Mouse (Mus musculus) kidney, postnatal 0 days (tissue): ENCODE results near the gene Psmb11. TPM values are rescaled to one million over a fixed set of nuclear protein-coding genes. Genes with fewer than 3 reads are reported as not detected.

Experiments
- ATAC-seq: fragments of 200-750 bp; cut with Nextera tagmentation; replicated peaks from 2 replicates; pipeline ENCODE4 v1.8.0; 2017; ENCODE audit warnings: low read depth, moderate number of reproducible peaks, moderate TSS enrichment, moderate library complexity; ENCODE audit not compliant: low FRiP score
- DNase-seq: peaks from one replicate; pipeline ENCODE4 v3.0.0-alpha.2; 2016; ENCODE audit warnings: low spot score
- H3K27ac ChIP-seq: fragments of 300-500 bp; sonication (generic); 2 replicates; pipeline ENCODE4 v1.5.1; 2014; ENCODE audit warnings: mild to moderate bottlenecking
- H3K27me3 ChIP-seq: fragments of 300-500 bp; sonication (generic); 2 replicates; pipeline ENCODE4 v1.6.1; 2014; ENCODE audit warnings: low read length, mixed read lengths; ENCODE audit not compliant: insufficient read depth
- H3K36me3 ChIP-seq: fragments of 300-500 bp; sonication (generic); 2 replicates; pipeline ENCODE4 v1.6.1; 2014; ENCODE audit warnings: low read length, mixed read lengths; ENCODE audit not compliant: insufficient read depth
- H3K4me1 ChIP-seq: fragments of 300-500 bp; sonication (generic); replicated peaks from 2 replicates; pipeline ENCODE4 v1.6.1; 2014; ENCODE audit warnings: antibody characterized with exemption, low read length, mixed read lengths; ENCODE audit not compliant: insufficient read depth
- H3K4me2 ChIP-seq: fragments of 300-500 bp; sonication (generic); 2 replicates; pipeline ENCODE4 v1.6.1; 2014; ENCODE audit warnings: mild to moderate bottlenecking, low read length, moderate library complexity, mixed read lengths
- H3K4me3 ChIP-seq: fragments of 300-500 bp; sonication (generic); replicated peaks from 2 replicates; pipeline ENCODE4 v1.5.1; 2014; ENCODE audit warnings: low read depth, low read length
- H3K9ac ChIP-seq: fragments of 300-500 bp; sonication (generic); 2 replicates; pipeline ENCODE4 v1.6.1; 2014; ENCODE audit warnings: low read depth, low read length
- H3K9me3 ChIP-seq: fragments of 300-500 bp; sonication (generic); replicated peaks from 2 replicates; pipeline ENCODE4 v1.6.1; 2016; ENCODE audit warnings: low read length, inconsistent platforms, mixed read lengths
- CTCF ChIP-seq: IDR thresholded peaks from 2 replicates; pipeline ENCODE4 v1.5.1; 2016; ENCODE audit warnings: antibody characterized with exemption, low read depth, mild to moderate bottlenecking, moderate library complexity
- WGBS: fragments of 180-500 bp; shearing (Covaris S2); extraction: QIAGEN DNeasy Blood & Tissue Kit; methylation state at CpG from one replicate; pipeline ENCODE4 v1.1.7; 2014; 5-methylcytosine and 5-hydroxymethylcytosine counted together
- polyA plus RNA-seq: library from polyadenylated mRNA; unstranded; fragments of >200 nt; fragmentation: Nextera tagmentation; extraction: Ambion mirVana; gene quantifications from 2 replicates; pipeline ENCODE4 v1.2.1, GENCODE M21; 2015

Psmb11 gene
- 0.13 TPM in 1 of 2 replicates, not detected in the other for polyA plus RNA-seq

- no peak for DNase-seq
These were observed at the start of gene Psmb11 for GRCm38 (mm10) chr14:54621133-54621532. TSS of gene Psmb11 (plus strand) at chr14:54621433.

GRCm38 (mm10) chr14:54572122-54572521 lies 49.1 kb upstream of the Psmb11 start:
- DNase-seq (no peak), ATAC-seq (no peak)
- H3K36me3 ChIP-seq = peaks cover 24% of the 10 kb centered on the region
- H3K27me3 ChIP-seq = no peaks in the 10 kb centered on the region
- peaks cover 35% of the 10 kb centered on the region for H3K4me1 ChIP-seq
- 0 out of 2 replicates have a peak overlapping the region, but pooled peaks have one; percentile 85 for H3K4me2 ChIP-seq
- no peaks in the 10 kb centered on the region for H3K9me3 ChIP-seq
- no peak for TF ChIP-seq CTCF
- peak overlapping the region; percentile 70 for H3K27ac ChIP-seq
- no peak overlapping the region for H3K4me3 ChIP-seq
- WGBS = 58% methylated on average over 4 of the region's 4 CpGs
- no peak overlapping the region for H3K9ac ChIP-seq

More at GRCm38 (mm10) chr14:54621133-54621532, at the start of gene Psmb11:
- Histone ChIP-seq H3K4me1 (no peaks in the 10 kb centered on the region), H3K27me3 (no peaks in the 10 kb centered on the region), H3K4me3 (no peak within 1 kb of the TSS), H3K9ac (no peak within 1 kb of the TSS), H3K36me3 (no peaks in the 10 kb centered on the region), H3K4me2 (no peak within 1 kb of the TSS), H3K9me3 (no peaks in the 10 kb centered on the region), H3K27ac (no peak within 1 kb of the TSS)
- TF ChIP-seq CTCF = no peak
- 81% methylated on average over 1 of the region's 1 CpGs for WGBS
- no peak for ATAC-seq

GRCm38 (mm10) chr14:54572790-54573736 lies 48.2 kb upstream of the Psmb11 start:
- peak; percentile 70 for ATAC-seq
- H3K4me2 ChIP-seq = peak overlapping the region; percentile 85
- peaks cover 17% of the 10 kb centered on the region for H3K36me3 ChIP-seq
- H3K27ac ChIP-seq = peak overlapping the region; percentile 73
- peaks cover 35% of the 10 kb centered on the region for H3K4me1 ChIP-seq
- H3K9ac ChIP-seq = peak overlapping the region; percentile 23; the same call in 1 of the 2 replicates
- peak; percentile 73 for DNase-seq
- peak overlapping the region; percentile 85 for H3K4me3 ChIP-seq
- TF ChIP-seq CTCF = no peak
- no peaks in the 10 kb centered on the region for H3K9me3 ChIP-seq
- WGBS = 19% methylated on average over 14 of the region's 14 CpGs
- H3K27me3 ChIP-seq = no peaks in the 10 kb centered on the region

- H3K9ac ChIP-seq = peak overlapping the region; percentile 54
- no peaks in the 10 kb centered on the region for H3K27me3 ChIP-seq
- no peak for TF ChIP-seq CTCF
- peak overlapping the region; percentile 85 for H3K4me3 ChIP-seq
- peak overlapping the region; percentile 85 for H3K4me2 ChIP-seq
- H3K27ac ChIP-seq = peak overlapping the region; percentile 94
- peaks cover 42% of the 10 kb centered on the region for H3K4me1 ChIP-seq
- peaks cover 9% of the 10 kb centered on the region; the same call in 1 of the 2 replicates for H3K36me3 ChIP-seq
- DNase-seq (no peak), ATAC-seq (no peak)
- 15% methylated on average over 4 of the region's 4 CpGs for WGBS
- no peaks in the 10 kb centered on the region for H3K9me3 ChIP-seq
These were observed 47.0 kb upstream of the Psmb11 start for GRCm38 (mm10) chr14:54574253-54574652.

GRCm38 (mm10) chr14:54575031-54575430 lies 46.2 kb upstream of the Psmb11 start:
- peak overlapping the region; percentile 93 for H3K9ac ChIP-seq
- no peaks in the 10 kb centered on the region for H3K9me3 ChIP-seq
- peak overlapping the region; percentile 85 for H3K4me3 ChIP-seq
- DNase-seq = no peak
- peaks cover 42% of the 10 kb centered on the region for H3K4me1 ChIP-seq
- H3K4me2 ChIP-seq = peak overlapping the region; percentile 85
- ATAC-seq = no peak
- TF ChIP-seq CTCF = no peak
- no peaks in the 10 kb centered on the region for H3K27me3 ChIP-seq
- WGBS = 7% methylated on average over 8 of the region's 8 CpGs
- peak overlapping the region; percentile 94 for H3K27ac ChIP-seq
- H3K36me3 ChIP-seq = peaks cover 8% of the 10 kb centered on the region; the same call in 1 of the 2 replicates

GRCm38 (mm10) chr14:54575631-54576030 lies 45.6 kb upstream of the Psmb11 start:
- Histone ChIP-seq H3K4me3 (peak overlapping the region; percentile 85), H3K36me3 (peaks cover 5% of the 10 kb centered on the region; the same call in 1 of the 2 replicates), H3K27me3 (no peaks in the 10 kb centered on the region), H3K9ac (peak overlapping the region; percentile 93), H3K4me1 (peaks cover 42% of the 10 kb centered on the region), H3K4me2 (peak overlapping the region; percentile 85), H3K9me3 (no peaks in the 10 kb centered on the region), H3K27ac (peak overlapping the region; percentile 94)
- ATAC-seq (peak; percentile 22), DNase-seq (peak; percentile 94)
- 0 out of 2 replicates have a peak, but pooled peaks have one; percentile 2 for TF ChIP-seq CTCF
- under 1% methylated on average over 39 of the region's 39 CpGs for WGBS
